Mouse (Mus musculus) lung, postnatal 0 days (tissue): Measurements from ENCODE around the gene Gnat2.

ENCODE experiments used
- CTCF ChIP-seq: IDR thresholded peaks from 2 replicates; pipeline ENCODE4 v1.5.1; 2016; ENCODE audit warnings: antibody characterized with exemption, mild to moderate bottlenecking
- EP300 ChIP-seq: IDR thresholded peaks from 2 replicates; pipeline ENCODE4 v1.6.1; 2016; ENCODE audit warnings: antibody characterized with exemption, mild to moderate bottlenecking, control low read depth

DNA sequence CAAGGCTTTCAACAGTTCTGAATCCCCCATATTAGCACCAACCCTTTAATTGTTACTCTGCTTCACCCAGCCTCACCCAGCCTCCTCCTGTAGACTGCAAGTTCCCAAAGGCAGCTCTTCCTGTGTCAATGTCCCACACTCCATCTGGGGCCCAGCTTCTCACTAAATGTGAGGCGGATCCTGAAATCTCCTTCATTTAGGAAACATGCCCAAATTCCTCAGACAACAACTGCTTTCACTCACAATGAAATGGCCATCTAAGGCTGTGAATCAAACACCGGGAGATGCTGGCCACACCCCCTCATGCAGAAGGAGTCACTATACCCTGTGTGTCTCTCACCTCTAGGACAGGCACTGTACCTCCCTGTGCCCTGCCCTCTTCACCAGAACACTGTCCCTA is 2.7 kb upstream of the Gnat2 start:
- TF ChIP-seq CTCF = no peak
- no peak for TF ChIP-seq EP300
